Mouse (Mus musculus) forebrain, embryonic 11.5 days (tissue): ENCODE measurements around the gene Nt5dc2. TPM values are rescaled to one million over a fixed set of nuclear protein-coding genes. Genes with fewer than 3 reads are reported as not detected.

Experiments
- ATAC-seq: fragments of 200-750 bp; cut with Nextera tagmentation; replicated peaks from 2 replicates; pipeline ENCODE4 v1.8.0; 2017; ENCODE audit warnings: moderate TSS enrichment; ENCODE audit not compliant: low FRiP score
- DNase-seq: peaks from one replicate; pipeline ENCODE4 v3.0.0-alpha.2; 2017; ENCODE audit warnings: low spot score
- H3K27ac ChIP-seq: fragments of 300-500 bp; sonication (generic); 2 replicates; pipeline ENCODE4 v1.5.1; 2014; ENCODE audit warnings: low read depth, low read length
- H3K27me3 ChIP-seq: fragments of 300-500 bp; sonication (generic); 2 replicates; pipeline ENCODE4 v1.6.1; 2014; ENCODE audit warnings: mild to moderate bottlenecking, low read length, mixed read lengths; ENCODE audit not compliant: control insufficient read depth, insufficient read depth
- H3K36me3 ChIP-seq: fragments of 300-500 bp; sonication (generic); 2 replicates; pipeline ENCODE4 v1.6.1; 2014; ENCODE audit warnings: mild to moderate bottlenecking, low read length, moderate library complexity, mixed read lengths; ENCODE audit not compliant: control insufficient read depth, insufficient read depth
- H3K4me1 ChIP-seq: fragments of 300-500 bp; sonication (generic); replicated peaks from 2 replicates; pipeline ENCODE4 v1.6.1; 2014; ENCODE audit warnings: low read length, mixed read lengths; ENCODE audit not compliant: control insufficient read depth, insufficient read depth
- H3K4me2 ChIP-seq: fragments of 300-500 bp; sonication (generic); 2 replicates; pipeline ENCODE4 v1.6.1; 2014; ENCODE audit warnings: low read depth, mild to moderate bottlenecking, low read length, moderate library complexity, mixed read lengths; ENCODE audit not compliant: severe bottlenecking
- H3K4me3 ChIP-seq: fragments of 300-500 bp; sonication (generic); 2 replicates; pipeline ENCODE4 v1.5.1; 2014; ENCODE audit warnings: low read depth, low read length
- H3K9ac ChIP-seq: fragments of 300-500 bp; sonication (generic); 2 replicates; pipeline ENCODE4 v1.6.1; 2014; ENCODE audit warnings: low read length
- H3K9me3 ChIP-seq: fragments of 300-500 bp; sonication (generic); 2 replicates; pipeline ENCODE4 v1.6.1; 2016; ENCODE audit warnings: low read length, mixed read lengths; ENCODE audit not compliant: control insufficient read depth
- WGBS: fragments of 180-500 bp; shearing (Covaris S2); extraction: QIAGEN DNeasy Blood & Tissue Kit; methylation state at CpG from one replicate; pipeline ENCODE4 v1.1.7; 2014; 5-methylcytosine and 5-hydroxymethylcytosine counted together
- polyA plus RNA-seq: library from polyadenylated mRNA; unstranded; fragments of >200 nt; fragmentation: Nextera tagmentation; extraction: Ambion mirVana; gene quantifications from 2 replicates; pipeline ENCODE4 v1.2.1, GENCODE M21; 2014

The Nt5dc2 gene
- polyA plus RNA-seq, 1 experiment from 2014 or later: 565 TPM

GRCm38 (mm10) chr14:31170963-31171362 lies 40.1 kb downstream of the Nt5dc2 start:
- H3K9ac ChIP-seq: no peak overlapping the region
- H3K4me2 ChIP-seq: no peak overlapping the region
- no peak overlapping the region for H3K27ac ChIP-seq
- no peak for DNase-seq
- H3K4me3 ChIP-seq: no peak overlapping the region
- H3K36me3 ChIP-seq: peaks cover 34% of the 10 kb centered on the region
- WGBS: 87% methylated on average over 13 of the region's 13 CpGs
- no peak for ATAC-seq
- no peaks in the 10 kb centered on the region for H3K4me1 ChIP-seq
- no peaks in the 10 kb centered on the region for H3K9me3 ChIP-seq
- H3K27me3 ChIP-seq: no peaks in the 10 kb centered on the region

- no peaks in the 10 kb centered on the region for H3K9me3 ChIP-seq
- H3K4me3 ChIP-seq: no peak overlapping the region
- H3K27me3 ChIP-seq: no peaks in the 10 kb centered on the region
- no peaks in the 10 kb centered on the region for H3K4me1 ChIP-seq
- no peak overlapping the region for H3K4me2 ChIP-seq
- no peak overlapping the region for H3K27ac ChIP-seq
- 91% methylated on average over 11 of the region's 11 CpGs for WGBS
- peaks cover 37% of the 10 kb centered on the region for H3K36me3 ChIP-seq
- DNase-seq (no peak), ATAC-seq (no peak)
- no peak overlapping the region for H3K9ac ChIP-seq
Measured at GRCm38 (mm10) chr14:31171386-31171785, 40.5 kb downstream of the Nt5dc2 start.

- H3K27me3 ChIP-seq: no peaks in the 10 kb centered on the region
- H3K36me3 ChIP-seq: peaks cover 42% of the 10 kb centered on the region
- H3K4me1 ChIP-seq: no peaks in the 10 kb centered on the region
- no peak overlapping the region for H3K4me2 ChIP-seq
- H3K4me3 ChIP-seq: no peak overlapping the region
- no peak overlapping the region for H3K9ac ChIP-seq
- no peak for DNase-seq
- 95% methylated on average over 15 of the region's 15 CpGs for WGBS
- ATAC-seq: no peak
- no peak overlapping the region for H3K27ac ChIP-seq
- H3K9me3 ChIP-seq: no peaks in the 10 kb centered on the region
Measured at GRCm38 (mm10) chr14:31171821-31172220, 41.0 kb downstream of the Nt5dc2 start.

GRCm38 (mm10) chr14:31172781-31173455 lies 42.1 kb downstream of the Nt5dc2 start:
- Histone ChIP-seq H3K4me2 (no peak overlapping the region), H3K4me3 (no peak overlapping the region), H3K27ac (no peak overlapping the region), H3K27me3 (no peaks in the 10 kb centered on the region), H3K9ac (no peak overlapping the region), H3K9me3 (no peaks in the 10 kb centered on the region), H3K4me1 (no peaks in the 10 kb centered on the region), H3K36me3 (peaks cover 48% of the 10 kb centered on the region)
- ATAC-seq: no peak
- no peak for DNase-seq
- WGBS: 95% methylated on average over 18 of the region's 18 CpGs

GRCm38 (mm10) chr14:31173537-31173936 lies 42.7 kb downstream of the Nt5dc2 start:
- H3K9me3 ChIP-seq: no peaks in the 10 kb centered on the region

GRCm38 (mm10) chr14:31177287-31177686 lies 46.4 kb downstream of the Nt5dc2 start:
- Histone ChIP-seq H3K9ac (no peak overlapping the region), H3K4me3 (no peak overlapping the region), H3K27me3 (no peaks in the 10 kb centered on the region), H3K9me3 (no peaks in the 10 kb centered on the region), H3K36me3 (peaks cover 49% of the 10 kb centered on the region), H3K27ac (no peak overlapping the region), H3K4me2 (no peak overlapping the region), H3K4me1 (no peaks in the 10 kb centered on the region)
- no peak for ATAC-seq
- 92% methylated on average over 16 of the region's 16 CpGs for WGBS
- DNase-seq: no peak

More at GRCm38 (mm10) chr14:31173537-31173936, 42.7 kb downstream of the Nt5dc2 start:
- ATAC-seq: no peak
- Histone ChIP-seq H3K27ac (no peak overlapping the region), H3K4me2 (no peak overlapping the region), H3K4me3 (no peak overlapping the region), H3K36me3 (peaks cover 50% of the 10 kb centered on the region), H3K27me3 (no peaks in the 10 kb centered on the region), H3K4me1 (no peaks in the 10 kb centered on the region), H3K9ac (no peak overlapping the region)
- DNase-seq: no peak
- WGBS: 93% methylated on average over 7 of the region's 7 CpGs

- no peak overlapping the region for H3K27ac ChIP-seq
- no peaks in the 10 kb centered on the region for H3K4me1 ChIP-seq
- no peaks in the 10 kb centered on the region for H3K27me3 ChIP-seq
- H3K4me3 ChIP-seq: no peak overlapping the region
- H3K4me2 ChIP-seq: no peak overlapping the region
- no peak overlapping the region for H3K9ac ChIP-seq
- H3K36me3 ChIP-seq: peaks cover 46% of the 10 kb centered on the region
- ATAC-seq (no peak), DNase-seq (no peak)
- 94% methylated on average over 5 of the region's 5 CpGs for WGBS
- H3K9me3 ChIP-seq: no peaks in the 10 kb centered on the region
Measured at GRCm38 (mm10) chr14:31177715-31178114, 46.9 kb downstream of the Nt5dc2 start.

- Histone ChIP-seq H3K27ac (no peak overlapping the region), H3K27me3 (no peaks in the 10 kb centered on the region), H3K36me3 (peaks cover 50% of the 10 kb centered on the region), H3K4me3 (no peak overlapping the region), H3K9me3 (no peaks in the 10 kb centered on the region), H3K4me2 (no peak overlapping the region), H3K9ac (no peak overlapping the region), H3K4me1 (no peaks in the 10 kb centered on the region)
- DNase-seq (no peak), ATAC-seq (no peak)
- 97% methylated on average over 12 of the region's 12 CpGs for WGBS
Measured at GRCm38 (mm10) chr14:31179677-31180365, 49.0 kb downstream of the Nt5dc2 start.

- H3K27me3 ChIP-seq: no peaks in the 10 kb centered on the region
- no peak overlapping the region for H3K9ac ChIP-seq
- no peaks in the 10 kb centered on the region for H3K4me1 ChIP-seq
- no peaks in the 10 kb centered on the region for H3K9me3 ChIP-seq
- no peak overlapping the region for H3K27ac ChIP-seq
- WGBS: 93% methylated on average over 4 of the region's 4 CpGs
- DNase-seq: no peak
- ATAC-seq: no peak
- peaks cover 48% of the 10 kb centered on the region for H3K36me3 ChIP-seq
- H3K4me2 ChIP-seq: no peak overlapping the region
- no peak overlapping the region for H3K4me3 ChIP-seq
Measured at GRCm38 (mm10) chr14:31181512-31181911, 50.7 kb downstream of the Nt5dc2 start.
